Mouse (Mus musculus): ENCODE data around the gene Acot8. TPM values are rescaled to one million over a fixed set of nuclear protein-coding genes. Genes with fewer than 3 reads are reported as not detected.

Acot8 gene
- total and polyA plus RNA-seq, 3 experiments, result 11.9 to 26.8 (median 15.8) TPM

- no peak overlapping the region for H3K4me3 ChIP-seq (replicated peaks in 1 of 3; ENCODE audit: low read depth in 2 of 3, low read length in 2 of 3, poor library complexity in 1 of 3)
- H3K27ac ChIP-seq (ENCODE audit: insufficient read depth, low read depth), result no peak overlapping the region
- no peaks in the 10 kb centered on the region for H3K9me3 ChIP-seq (replicated peaks; ENCODE audit: low read length)
- H3K4me2 ChIP-seq (ENCODE audit: insufficient read depth, low read depth, poor library complexity, severe bottlenecking), result no peak overlapping the region
- H3K27me3 ChIP-seq (replicated peaks), result no peaks in the 10 kb centered on the region
- dilution Hi-C loops (cut with MboI; ENCODE audit: extremely low pct_ligation_motif_present, extremely low pct_unique_long_range_greater_than_20kb, low sequenced_read_pairs) (no loop called here), in situ Hi-C loops (cut with MboI; ENCODE audit: low pct_ligation_motif_present, low pct_unique_long_range_greater_than_20kb, low sequenced_read_pairs) (no loop called here)
- peaks cover 68 to 96% of the 10 kb centered on the region in 2 experiments for H3K36me3 ChIP-seq (replicated peaks in 1 of 2; ENCODE audit: control insufficient read depth in 1 of 2, insufficient read depth in 1 of 2, low read length in 1 of 2)
- no peaks in the 10 kb centered on the region for H3K4me1 ChIP-seq (ENCODE audit: control insufficient read depth in 1 of 2, insufficient read depth in 2 of 2)
- H3K79me2 ChIP-seq (replicated peaks; ENCODE audit: control insufficient read depth, extremely low read depth, insufficient read depth, poor library complexity, severe bottlenecking), result 0 out of 2 replicates have a peak, but pooled peaks cover 3% of the 10 kb centered on the region
- no peak for TF ChIP-seq UBTF (IDR thresholded peaks at IDR 0.05; ENCODE audit: low read depth, low read length)
- no peak for TF ChIP-seq MYC (IDR thresholded peaks at IDR 0.05; ENCODE audit: low read depth, low read length)
- no peak for TF ChIP-seq TCF12 (IDR thresholded peaks at IDR 0.05; ENCODE audit: low read depth, low read length)
- no peak for TF ChIP-seq MAFK (IDR thresholded peaks at IDR 0.05; ENCODE audit: insufficient replicate concordance, low read length)
- no peak for TF ChIP-seq CHD1 (IDR thresholded peaks at IDR 0.05; ENCODE audit: low read depth, low read length)
- TF ChIP-seq TBP (conservative IDR thresholded peaks at IDR 0.05; ENCODE audit: low read depth, low read length), result no peak
- TF ChIP-seq ZKSCAN1 (IDR thresholded peaks at IDR 0.05; ENCODE audit: borderline replicate concordance, low read depth, low read length), result no peak
- no peak for TF ChIP-seq SMC3 (IDR thresholded peaks at IDR 0.05; ENCODE audit: low read depth, low read length)
- TF ChIP-seq RCOR1 (conservative IDR thresholded peaks at IDR 0.05; ENCODE audit: low read depth, low read length), result no peak
- no peak for TF ChIP-seq POLR2AphosphoS2 (IDR thresholded peaks at IDR 0.05; ENCODE audit: low read depth, low read length)
- no peak for TF ChIP-seq SIN3A (IDR thresholded peaks at IDR 0.05; ENCODE audit: low read length)
- TF ChIP-seq HCFC1 (IDR thresholded peaks at IDR 0.05; ENCODE audit: low read depth, low read length), result no peak
- no peak for TF ChIP-seq ETS1 (conservative IDR thresholded peaks at IDR 0.05; ENCODE audit: low read depth, low read length)
- TF ChIP-seq EP300 (IDR thresholded peaks at IDR 0.05; ENCODE audit: low read length), result no peak
- no peak for DNase-seq (ENCODE audit: extremely low read depth)
- no peak overlapping the region for H3K9ac ChIP-seq (ENCODE audit: insufficient read depth, low read depth)
These were observed 50.6 kb downstream of the Acot8 start for GRCm38 (mm10) chr2:164754105-164754504.

- no peak overlapping the region for H3K27ac ChIP-seq (ENCODE audit: insufficient read depth, low read depth)
- in situ Hi-C loops (cut with MboI; ENCODE audit: low pct_ligation_motif_present, low pct_unique_long_range_greater_than_20kb, low sequenced_read_pairs) (no loop called here), dilution Hi-C loops (cut with MboI; ENCODE audit: extremely low pct_ligation_motif_present, extremely low pct_unique_long_range_greater_than_20kb, low sequenced_read_pairs) (no loop called here)
- no peaks in the 10 kb centered on the region for H3K9me3 ChIP-seq (replicated peaks; ENCODE audit: low read length)
- no peak for TF ChIP-seq ZNF384 (IDR thresholded peaks at IDR 0.05; ENCODE audit: low read depth, low read length)
- TF ChIP-seq MAX (IDR thresholded peaks at IDR 0.05; ENCODE audit: low read length), result no peak
- TF ChIP-seq JUN (IDR thresholded peaks at IDR 0.05; ENCODE audit: insufficient read depth, low read depth, low read length), result no peak
- no peak for TF ChIP-seq RCOR1 (conservative IDR thresholded peaks at IDR 0.05; ENCODE audit: low read depth, low read length)
- TF ChIP-seq IRF4 (IDR thresholded peaks at IDR 0.05; ENCODE audit: low read depth, low read length), result no peak
- H3K9ac ChIP-seq (ENCODE audit: insufficient read depth, low read depth), result no peak overlapping the region
- no peak overlapping the region for H3K4me2 ChIP-seq (ENCODE audit: insufficient read depth, low read depth, poor library complexity, severe bottlenecking)
- H3K79me2 ChIP-seq (replicated peaks; ENCODE audit: control insufficient read depth, extremely low read depth, insufficient read depth, poor library complexity, severe bottlenecking), result peaks cover 3% of the 10 kb centered on the region; the same call in 1 of the 2 replicates
- peaks cover 1 to 2% of the 10 kb centered on the region in 2 experiments; a peak in 2 of 4 replicates for H3K4me1 ChIP-seq (ENCODE audit: control insufficient read depth in 1 of 2, insufficient read depth in 2 of 2)
- no peak for DNase-seq (ENCODE audit: extremely low read depth)
- H3K27me3 ChIP-seq (replicated peaks), result no peaks in the 10 kb centered on the region
- H3K36me3 ChIP-seq (replicated peaks in 1 of 2; ENCODE audit: control insufficient read depth in 1 of 2, insufficient read depth in 1 of 2, low read length in 1 of 2), result peaks cover 63 to 96% of the 10 kb centered on the region in 2 experiments
- H3K4me3 ChIP-seq (replicated peaks in 1 of 3; ENCODE audit: low read depth in 2 of 3, low read length in 2 of 3, poor library complexity in 1 of 3), result no peak overlapping the region
These were observed 52.2 kb downstream of the Acot8 start for GRCm38 (mm10) chr2:164752454-164752853.

Measured in CH12.LX (cell line).